Mouse (Mus musculus) stomach, embryonic 16.5 days (tissue): ENCODE results near the gene Clec4a2. TPM values are rescaled to one million over a fixed set of nuclear protein-coding genes. Genes with fewer than 3 reads are reported as not detected.
"Not testable (repeated sequence)": the region's sequence is repeated elsewhere in the genome, so short reads cannot be mapped to it uniquely, and the experiment has no call there.

Experiments used
- ATAC-seq: fragments of 200-750 bp; cut with Nextera tagmentation; 2 replicates; pipeline ENCODE4 v1.8.0; 2017; ENCODE audit warnings: moderate number of reproducible peaks, moderate TSS enrichment; ENCODE audit not compliant: insufficient read depth, low FRiP score
- H3K27ac ChIP-seq: fragments of 300-500 bp; sonication (generic); 2 replicates; pipeline ENCODE4 v1.5.1; 2014; ENCODE audit warnings: low read length
- H3K27me3 ChIP-seq: fragments of 300-500 bp; sonication (generic); 2 replicates; pipeline ENCODE4 v1.6.1; 2014; ENCODE audit warnings: low read length, control low read depth, mixed read lengths; ENCODE audit not compliant: control insufficient read depth, insufficient read depth
- H3K36me3 ChIP-seq: fragments of 300-500 bp; sonication (generic); 2 replicates; pipeline ENCODE4 v1.6.1; 2014; ENCODE audit warnings: low read length; ENCODE audit not compliant: control insufficient read depth, insufficient read depth
- H3K4me1 ChIP-seq: fragments of 300-500 bp; sonication (generic); 2 replicates; pipeline ENCODE4 v1.6.1; 2014; ENCODE audit warnings: low read length, control low read depth, mixed read lengths; ENCODE audit not compliant: control insufficient read depth, insufficient read depth
- H3K4me2 ChIP-seq: fragments of 300-500 bp; sonication (generic); 2 replicates; pipeline ENCODE4 v1.6.1; 2014; ENCODE audit warnings: low read depth, low read length, mixed read lengths
- H3K4me3 ChIP-seq: fragments of 300-500 bp; sonication (generic); replicated peaks from 2 replicates; pipeline ENCODE4 v1.5.1; 2014; ENCODE audit warnings: mild to moderate bottlenecking, low read length
- H3K9ac ChIP-seq: fragments of 300-500 bp; sonication (generic); 2 replicates; pipeline ENCODE4 v1.6.1; 2014; ENCODE audit warnings: low read length
- H3K9me3 ChIP-seq: fragments of 300-500 bp; sonication (generic); replicated peaks from 2 replicates; pipeline ENCODE4 v1.6.1; 2016; ENCODE audit warnings: low read length, control low read depth; ENCODE audit not compliant: control insufficient read depth
- WGBS: fragments of 180-500 bp; shearing (Covaris S2); extraction: QIAGEN DNeasy Blood & Tissue Kit; methylation state at CpG from one replicate; pipeline ENCODE4 v1.1.7; 2014; 5-methylcytosine and 5-hydroxymethylcytosine counted together
- polyA plus RNA-seq: library from polyadenylated mRNA; unstranded; fragments of >200 nt; fragmentation: Nextera tagmentation; extraction: Ambion mirVana; gene quantifications from 2 replicates; pipeline ENCODE4 v1.2.1, GENCODE M21; 2015

Clec4a2 gene
- polyA plus RNA-seq = 7.0 and 7.7 TPM in 2 replicates

DNA sequence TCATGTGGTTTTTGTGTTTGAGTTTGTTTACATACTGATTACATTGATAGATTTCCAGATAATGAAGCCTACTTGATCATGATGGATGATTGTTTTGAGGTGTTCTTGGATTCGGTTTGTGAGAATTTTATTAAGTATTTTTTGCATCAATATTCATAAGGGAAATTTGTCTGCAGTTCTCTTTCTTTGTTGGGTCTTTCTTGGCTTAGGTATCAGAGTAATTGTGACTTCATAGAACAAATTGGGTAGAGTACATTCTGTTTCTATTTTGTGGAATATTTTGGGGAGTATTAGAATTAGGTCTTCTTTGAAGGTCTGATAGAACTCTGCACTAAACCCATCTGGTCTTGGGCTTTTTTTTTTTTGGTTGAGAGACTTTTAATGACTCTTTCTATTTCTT, at the start of gene Clec4a2:
TSS of gene Clec4a2 (plus strand) at position 301 of the 400 bp plus-strand sequence.
- not testable (repeated sequence) for ATAC-seq, H3K4me1 ChIP-seq, H3K27ac ChIP-seq, H3K9me3 ChIP-seq, H3K4me3 ChIP-seq, H3K9ac ChIP-seq, H3K27me3 ChIP-seq, H3K4me2 ChIP-seq, H3K36me3 ChIP-seq
- WGBS = 57% methylated on average over 1 of the region's 1 CpGs

DNA sequence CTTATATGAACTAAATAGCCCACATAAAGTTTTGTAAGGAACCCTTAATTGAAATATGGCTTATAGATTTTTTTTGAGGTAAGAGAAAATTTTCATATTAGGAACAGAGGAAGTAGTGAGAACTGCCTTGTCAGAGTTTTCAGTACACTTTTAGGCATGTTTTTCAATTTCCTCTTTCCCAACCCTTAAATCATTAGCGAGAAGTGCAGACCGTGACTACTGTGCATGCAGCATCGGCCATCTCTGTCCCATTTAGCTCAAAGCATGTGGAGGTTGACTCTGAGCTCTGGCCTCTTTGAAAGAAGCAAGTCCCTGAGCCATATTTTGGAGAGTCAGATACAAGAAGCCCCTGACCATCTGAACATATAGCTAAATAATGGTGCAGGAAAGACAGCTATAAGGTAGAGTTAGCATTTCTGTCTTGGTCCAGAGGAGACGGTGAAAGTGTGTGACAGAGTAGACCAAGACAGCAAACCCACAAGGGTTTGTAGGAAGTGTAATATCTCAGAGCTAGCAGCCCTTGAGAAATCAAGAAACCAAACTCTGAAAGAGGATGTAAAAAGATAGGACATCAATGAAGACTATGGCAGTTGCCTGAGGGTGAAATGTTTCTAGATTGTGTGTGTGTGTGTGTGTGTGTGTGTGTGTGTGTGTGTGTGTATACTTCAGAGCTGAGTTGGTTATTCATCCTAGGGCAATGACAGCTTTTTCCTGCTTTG, 10.9 kb upstream of the Clec4a2 start:
- no peaks in the 10 kb centered on the region for H3K4me1 ChIP-seq
- H3K36me3 ChIP-seq = no peaks in the 10 kb centered on the region
- no peaks in the 10 kb centered on the region for H3K27me3 ChIP-seq
- no peak overlapping the region for H3K27ac ChIP-seq
- no peaks in the 10 kb centered on the region for H3K9me3 ChIP-seq
- H3K4me3 ChIP-seq = no peak overlapping the region
- H3K9ac ChIP-seq = no peak overlapping the region
- no peak overlapping the region for H3K4me2 ChIP-seq
- WGBS = 84% methylated on average over 4 of the region's 4 CpGs
- ATAC-seq = no peak

DNA sequence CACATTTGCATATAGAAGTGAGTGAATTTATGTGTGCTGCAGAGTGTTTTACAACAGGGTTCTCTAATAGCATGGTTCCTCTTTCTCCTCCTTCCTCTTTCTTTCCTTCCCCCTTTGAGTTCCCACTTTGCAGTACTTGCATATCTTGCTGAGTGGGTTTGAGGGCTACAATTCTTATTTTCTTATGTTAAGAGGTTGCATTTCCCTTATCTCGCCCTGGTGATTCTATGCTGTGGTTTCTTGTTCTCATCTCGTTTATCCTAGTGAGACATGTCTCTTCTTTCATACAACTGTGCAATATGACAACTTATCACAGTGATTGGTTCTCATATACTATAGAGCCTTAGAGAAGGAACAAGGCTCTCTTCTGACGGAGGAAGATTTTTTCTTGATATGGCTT, 17.0 kb downstream of the Clec4a2 start:
- no peak for ATAC-seq
- Histone ChIP-seq H3K9ac (no peak overlapping the region), H3K4me3 (no peak overlapping the region), H3K9me3 (no peaks in the 10 kb centered on the region), H3K27me3 (no peaks in the 10 kb centered on the region), H3K36me3 (no peaks in the 10 kb centered on the region), H3K4me1 (no peaks in the 10 kb centered on the region), H3K4me2 (no peak overlapping the region), H3K27ac (no peak overlapping the region)
- 68% methylated on average over 3 of the region's 3 CpGs for WGBS

DNA sequence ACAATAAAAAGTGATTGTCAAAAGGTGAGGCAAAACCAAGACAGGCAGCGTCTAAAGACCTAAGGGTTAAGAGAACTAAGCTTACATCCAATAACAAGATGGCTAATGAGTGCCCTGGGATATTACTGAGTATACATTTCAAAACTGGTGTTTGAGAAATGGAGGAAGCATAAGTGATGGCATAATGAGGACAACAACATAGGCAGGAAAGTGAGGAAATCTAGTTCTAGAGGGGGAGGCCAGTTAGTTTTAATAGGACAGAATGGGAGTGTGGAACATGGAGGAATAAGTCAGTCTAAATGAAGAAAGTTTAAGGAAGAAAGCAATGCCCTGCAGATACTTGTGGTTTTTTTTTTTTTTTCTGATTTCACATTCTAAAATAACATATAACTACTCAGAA, 20.9 kb downstream of the Clec4a2 start:
- Histone ChIP-seq H3K4me2 (no peak overlapping the region), H3K27me3 (no peaks in the 10 kb centered on the region), H3K36me3 (no peaks in the 10 kb centered on the region), H3K9me3 (no peaks in the 10 kb centered on the region), H3K27ac (no peak overlapping the region), H3K9ac (no peak overlapping the region), H3K4me3 (no peak overlapping the region), H3K4me1 (no peaks in the 10 kb centered on the region)
- no peak for ATAC-seq
- 57% methylated on average over 1 of the region's 1 CpGs for WGBS

DNA sequence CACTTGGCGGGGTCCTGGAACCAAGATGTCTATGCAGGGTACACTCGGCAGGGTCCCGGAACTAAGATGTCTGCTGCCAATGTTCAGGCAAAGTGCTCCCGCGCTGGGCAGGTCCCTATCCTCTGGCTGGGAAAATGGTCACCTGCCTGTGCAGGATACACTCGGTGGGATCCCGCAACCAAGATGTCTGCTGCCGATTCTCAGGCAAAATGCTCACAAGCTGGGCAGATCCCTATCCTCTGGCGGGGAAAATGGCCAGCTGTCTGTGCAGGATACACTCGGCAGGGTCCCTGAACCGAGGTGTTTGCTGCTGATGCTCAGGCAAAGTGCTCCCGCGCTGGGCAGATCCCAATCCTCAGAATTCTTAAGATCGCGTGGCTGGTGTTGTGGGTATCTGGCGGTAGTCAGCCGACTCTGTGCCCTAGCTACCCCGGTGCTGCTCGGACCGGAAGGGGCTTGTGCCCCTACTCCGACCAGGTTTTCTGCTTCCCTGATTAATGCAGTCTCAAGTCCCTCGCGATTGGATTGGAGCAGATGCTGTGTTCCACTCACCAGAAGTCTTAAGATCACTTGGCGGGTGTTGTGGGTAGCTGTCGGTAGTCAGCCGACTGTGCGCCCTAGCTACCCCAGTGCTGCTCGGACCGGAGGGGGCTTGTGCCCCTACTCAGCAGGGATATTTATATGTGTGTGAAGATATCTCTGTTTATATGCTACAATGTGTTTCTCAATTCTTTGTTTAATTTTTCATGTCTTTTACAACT, 31.7 kb downstream of the Clec4a2 start:
- H3K27ac ChIP-seq, H3K4me3 ChIP-seq, H3K36me3 ChIP-seq, H3K4me1 ChIP-seq, H3K9me3 ChIP-seq, H3K4me2 ChIP-seq, ATAC-seq, H3K9ac ChIP-seq, H3K27me3 ChIP-seq: not testable (repeated sequence)
- WGBS = 62% methylated on average over 29 of the region's 29 CpGs

DNA sequence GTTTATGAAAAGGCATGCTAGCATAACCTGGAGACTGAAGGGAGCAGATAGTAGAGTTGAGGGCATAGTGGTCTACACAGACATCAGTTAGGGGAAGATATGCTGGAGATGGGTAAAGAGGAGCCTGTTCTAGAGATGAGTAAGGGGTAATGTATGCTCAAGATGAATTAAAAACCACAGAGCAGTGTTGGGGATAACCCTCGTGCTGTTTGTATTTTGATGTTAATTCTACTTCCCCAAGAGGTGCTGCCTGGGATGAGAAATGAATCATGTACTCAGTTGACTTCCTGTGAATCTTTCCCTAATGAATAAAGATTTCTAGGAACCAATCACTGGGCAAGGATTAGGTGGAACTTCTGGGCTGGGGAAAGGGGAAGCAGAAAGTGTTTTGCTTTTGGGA, 63.9 kb downstream of the Clec4a2 start:
- 41% methylated on average over 1 of the region's 1 CpGs for WGBS
- Histone ChIP-seq H3K36me3 (no peaks in the 10 kb centered on the region), H3K4me3 (no peak overlapping the region), H3K27ac (no peak overlapping the region), H3K4me1 (no peaks in the 10 kb centered on the region), H3K27me3 (no peaks in the 10 kb centered on the region), H3K9me3 (no peaks in the 10 kb centered on the region), H3K9ac (no peak overlapping the region), H3K4me2 (no peak overlapping the region)
- ATAC-seq = no peak

DNA sequence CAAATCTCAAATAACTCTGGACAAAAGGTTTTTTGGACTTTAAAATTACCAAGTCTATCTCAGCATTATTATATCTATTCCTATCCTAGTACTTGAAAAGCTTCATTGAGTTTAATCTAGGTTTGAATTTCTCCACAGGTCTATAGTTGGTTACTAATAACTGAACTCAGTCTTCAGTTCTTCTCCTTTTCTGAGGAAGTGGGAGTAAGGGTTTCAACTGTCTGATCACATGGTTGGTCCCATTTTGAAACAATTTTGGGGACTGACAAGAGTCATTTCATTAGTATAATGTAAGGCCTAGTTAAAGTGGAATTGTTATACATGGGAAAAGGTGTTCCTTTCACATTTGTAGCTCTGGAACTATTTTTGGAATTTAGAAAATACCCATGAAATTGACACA, 64.8 kb downstream of the Clec4a2 start:
- ATAC-seq = no peak
- no peaks in the 10 kb centered on the region for H3K27me3 ChIP-seq
- no peak overlapping the region for H3K27ac ChIP-seq
- H3K4me2 ChIP-seq = no peak overlapping the region
- H3K4me3 ChIP-seq = no peak overlapping the region
- no peaks in the 10 kb centered on the region for H3K4me1 ChIP-seq
- H3K9me3 ChIP-seq = no peaks in the 10 kb centered on the region
- H3K36me3 ChIP-seq = no peaks in the 10 kb centered on the region
- H3K9ac ChIP-seq = no peak overlapping the region

DNA sequence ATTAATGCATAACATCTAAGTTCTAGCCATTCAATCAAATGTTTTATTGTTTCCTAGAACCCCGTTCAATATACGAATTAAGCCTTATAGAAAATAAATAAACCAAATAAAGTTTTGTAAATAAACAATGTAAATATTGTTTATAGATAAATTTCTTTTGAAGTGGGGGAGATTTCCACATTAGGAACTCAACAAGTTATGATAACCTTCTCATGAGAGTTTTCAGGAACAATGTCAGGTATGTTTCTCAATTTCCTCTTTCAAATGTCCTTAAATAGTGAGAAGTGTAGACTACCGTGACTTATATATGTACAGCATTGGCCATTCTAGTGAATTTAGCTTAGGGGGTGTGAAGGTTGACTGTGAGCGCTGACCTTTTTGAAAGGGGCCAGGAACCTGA, 66.4 kb downstream of the Clec4a2 start, which contains the start of gene Clec4b2:
TSS of gene Clec4b2 (plus strand) at position 301 of the 400 bp plus-strand sequence.
- WGBS = 84% methylated on average over 4 of the region's 4 CpGs

DNA sequence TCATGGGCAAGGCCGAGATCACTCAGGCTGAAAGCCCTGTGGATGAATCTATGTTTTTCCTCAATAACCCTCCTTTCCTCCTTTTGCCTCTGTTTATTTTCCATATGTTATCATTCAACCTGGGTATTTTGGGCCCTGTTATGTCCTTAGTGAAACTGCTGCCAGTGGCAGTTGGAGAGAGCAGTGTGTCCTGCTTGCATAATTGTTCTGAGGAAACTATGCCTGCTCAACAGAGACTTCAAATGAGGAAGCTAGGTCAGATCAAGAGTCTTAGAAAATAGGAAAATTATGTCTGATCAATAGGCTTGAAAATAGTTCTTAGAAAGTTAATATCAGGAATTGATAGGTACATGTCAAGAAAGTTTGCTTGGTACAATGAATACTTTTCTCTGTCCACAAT, 69.3 kb downstream of the Clec4a2 start:
- Histone ChIP-seq H3K27me3 (no peaks in the 10 kb centered on the region), H3K36me3 (no peaks in the 10 kb centered on the region), H3K4me3 (no peak overlapping the region), H3K9me3 (no peaks in the 10 kb centered on the region), H3K4me1 (no peaks in the 10 kb centered on the region), H3K4me2 (no peak overlapping the region), H3K9ac (no peak overlapping the region), H3K27ac (no peak overlapping the region)
- no peak for ATAC-seq
- 86% methylated on average over 1 of the region's 1 CpGs for WGBS

More for the DNA sequence above, 66.4 kb downstream of the Clec4a2 start, which contains the start of gene Clec4b2:
- H3K36me3 ChIP-seq = no peaks in the 10 kb centered on the region
- ATAC-seq = no peak
- no peak within 1 kb of the TSS for H3K4me2 ChIP-seq
- no peaks in the 10 kb centered on the region for H3K4me1 ChIP-seq
- no peak within 1 kb of the TSS for H3K27ac ChIP-seq
- no peak within 1 kb of the TSS for H3K9ac ChIP-seq
- no peaks in the 10 kb centered on the region for H3K27me3 ChIP-seq
- H3K9me3 ChIP-seq = no peaks in the 10 kb centered on the region
- H3K4me3 ChIP-seq = no peak within 1 kb of the TSS
